Mouse (Mus musculus) liver, embryonic 11.5 days (tissue): ENCODE measurements around the gene Esp3. TPM values are rescaled to one million over a fixed set of nuclear protein-coding genes. Genes with fewer than 3 reads are reported as not detected.
"Not testable (repeated sequence)": the region's sequence is repeated elsewhere in the genome, so short reads cannot be mapped to it uniquely, and the experiment has no call there.

ENCODE experiments used
- ATAC-seq: fragments of 200-750 bp; cut with Nextera tagmentation; replicated peaks from 2 replicates; pipeline ENCODE4 v1.8.0; 2017; ENCODE audit warnings: moderate number of reproducible peaks, mild to moderate bottlenecking, moderate TSS enrichment, moderate library complexity; ENCODE audit not compliant: low FRiP score
- DNase-seq: peaks from one replicate; pipeline ENCODE4 v3.0.0-alpha.2; 2017; ENCODE audit warnings: low spot score
- H3K27ac ChIP-seq: fragments of 300-500 bp; sonication (generic); 2 replicates; pipeline ENCODE4 v1.5.1; 2014; ENCODE audit warnings: mild to moderate bottlenecking, low read depth, low read length, control low read depth
- H3K27me3 ChIP-seq: fragments of 300-500 bp; sonication (generic); replicated peaks from 2 replicates; pipeline ENCODE4 v1.6.1; 2014; ENCODE audit warnings: low read length, mixed read lengths; ENCODE audit not compliant: control insufficient read depth, insufficient read depth
- H3K36me3 ChIP-seq: fragments of 300-500 bp; sonication (generic); 2 replicates; pipeline ENCODE4 v1.6.1; 2014; ENCODE audit warnings: mild to moderate bottlenecking, low read length, moderate library complexity, mixed read lengths; ENCODE audit not compliant: control insufficient read depth, insufficient read depth
- H3K4me1 ChIP-seq: fragments of 300-500 bp; sonication (generic); replicated peaks from 2 replicates; pipeline ENCODE4 v1.6.1; 2014; ENCODE audit warnings: low read length, mixed read lengths; ENCODE audit not compliant: control insufficient read depth, insufficient read depth
- H3K4me2 ChIP-seq: fragments of 300-500 bp; sonication (generic); 2 replicates; pipeline ENCODE4 v1.6.1; 2014; ENCODE audit warnings: mild to moderate bottlenecking, control low read depth, moderate library complexity
- H3K4me3 ChIP-seq: fragments of 300-500 bp; sonication (generic); 2 replicates; pipeline ENCODE4 v1.5.1; 2014; ENCODE audit warnings: low read depth, low read length, control low read depth
- H3K9ac ChIP-seq: fragments of 300-500 bp; sonication (generic); 2 replicates; pipeline ENCODE4 v1.6.1; 2014; ENCODE audit warnings: low read depth, low read length, control low read depth
- H3K9me3 ChIP-seq: fragments of 300-500 bp; sonication (generic); 2 replicates; pipeline ENCODE4 v1.6.1; 2016; ENCODE audit warnings: low read length, inconsistent platforms, mixed read lengths; ENCODE audit not compliant: control insufficient read depth
- WGBS: fragments of 180-500 bp; shearing (Covaris S2); extraction: QIAGEN DNeasy Blood & Tissue Kit; methylation state at CpG from one replicate; pipeline ENCODE4 v1.1.7; 2014; 5-methylcytosine and 5-hydroxymethylcytosine counted together
- polyA plus RNA-seq: library from polyadenylated mRNA; unstranded; fragments of >200 nt; fragmentation: Nextera tagmentation; extraction: Ambion mirVana; gene quantifications from 2 replicates; pipeline ENCODE4 v1.2.1, GENCODE M21; 2014

Gene Esp3
- not detected in 2 replicates for polyA plus RNA-seq

GRCm38 (mm10) chr17:40631775-40632174, at the start of gene Esp3:
Gene Esp3, plus strand, starts transcription at chr17:40632075.
- H3K27ac ChIP-seq, DNase-seq, H3K4me1 ChIP-seq, H3K9ac ChIP-seq, H3K4me2 ChIP-seq, ATAC-seq, H3K4me3 ChIP-seq, H3K27me3 ChIP-seq, H3K9me3 ChIP-seq, H3K36me3 ChIP-seq: not testable (repeated sequence)
- WGBS, result 69% methylated on average over 1 of the region's 1 CpGs

- H3K27me3 ChIP-seq, ATAC-seq, H3K4me3 ChIP-seq, H3K36me3 ChIP-seq, H3K9me3 ChIP-seq, DNase-seq, H3K4me1 ChIP-seq, H3K9ac ChIP-seq, H3K27ac ChIP-seq, H3K4me2 ChIP-seq: not testable (repeated sequence)
- WGBS, result 61% methylated on average over 6 of the region's 6 CpGs
Measured at GRCm38 (mm10) chr17:40583906-40584305, 48.0 kb upstream of the Esp3 start.

- no peak overlapping the region for H3K9ac ChIP-seq
- H3K36me3 ChIP-seq, result no peaks in the 10 kb centered on the region
- no peaks in the 10 kb centered on the region for H3K27me3 ChIP-seq
- DNase-seq, result no peak
- no peaks in the 10 kb centered on the region for H3K9me3 ChIP-seq
- H3K4me3 ChIP-seq, result no peak overlapping the region
- no peak for ATAC-seq
- no peak overlapping the region for H3K4me2 ChIP-seq
- no peaks in the 10 kb centered on the region for H3K4me1 ChIP-seq
- no peak overlapping the region for H3K27ac ChIP-seq
Measured at GRCm38 (mm10) chr17:40591297-40591696, 40.6 kb upstream of the Esp3 start.

GRCm38 (mm10) chr17:40598294-40598693, 33.6 kb upstream of the Esp3 start, which contains the start of gene Esp4:
Gene Esp4, plus strand, starts transcription at chr17:40598594.
- Histone ChIP-seq H3K27me3 (no peaks in the 10 kb centered on the region), H3K4me3 (no peak within 1 kb of the TSS), H3K27ac (no peak within 1 kb of the TSS), H3K9ac (no peak within 1 kb of the TSS), H3K9me3 (no peaks in the 10 kb centered on the region), H3K36me3 (no peaks in the 10 kb centered on the region), H3K4me2 (no peak within 1 kb of the TSS), H3K4me1 (no peaks in the 10 kb centered on the region)
- ATAC-seq (no peak), DNase-seq (no peak)

- not testable (repeated sequence) for DNase-seq, H3K4me3 ChIP-seq, H3K27ac ChIP-seq, H3K4me1 ChIP-seq, H3K36me3 ChIP-seq, H3K9ac ChIP-seq, H3K9me3 ChIP-seq, H3K27me3 ChIP-seq, ATAC-seq, H3K4me2 ChIP-seq
- WGBS, result 47% methylated on average over 9 of the region's 9 CpGs
Measured at GRCm38 (mm10) chr17:40662118-40662679, 30.3 kb downstream of the Esp3 start.

GRCm38 (mm10) chr17:40663161-40663811, 31.4 kb downstream of the Esp3 start:
- H3K9ac ChIP-seq, H3K27ac ChIP-seq, H3K36me3 ChIP-seq, H3K4me1 ChIP-seq, H3K27me3 ChIP-seq, ATAC-seq, DNase-seq, H3K4me3 ChIP-seq, H3K9me3 ChIP-seq, H3K4me2 ChIP-seq: not testable (repeated sequence)
- WGBS, result 75% methylated on average over 12 of the region's 12 CpGs

Other genes with a start within 250 kb of the Esp3 start
- gene Esp8, start 112.1 kb upstream of the Esp3 start, polyA plus RNA-seq, result not detected in 2 replicates
- not detected in 2 replicates for gene Esp6, start 70.6 kb upstream of the Esp3 start, polyA plus RNA-seq
- gene Esp4, start 33.5 kb upstream of the Esp3 start, polyA plus RNA-seq, result not detected in 2 replicates
- gene Esp1, start 95.0 kb downstream of the Esp3 start, polyA plus RNA-seq, result not detected in 2 replicates
- 0.44 TPM in 2 replicates for gene Crisp2, start 174.9 kb downstream of the Esp3 start, polyA plus RNA-seq
- gene Rhag, start 179.1 kb downstream of the Esp3 start, polyA plus RNA-seq, result 164 and 181 TPM in 2 replicates
- 0.88 and 1.3 TPM in 2 replicates for gene 9130008F23Rik, start 248.5 kb downstream of the Esp3 start, polyA plus RNA-seq